Mouse (Mus musculus) small intestine, adult 2 months (tissue): ENCODE data around the gene 4930432K21Rik.

ENCODE experiments used
- CTCF ChIP-seq: fragments of 200-500 bp; IDR thresholded peaks from 2 replicates; pipeline ENCODE4 v1.5.1; 2012; ENCODE audit warnings: low read depth, mild to moderate bottlenecking, control low read depth, inconsistent platforms, low read length, moderate library complexity, mixed read lengths; ENCODE audit not compliant: insufficient replicate concordance, insufficient read length; ENCODE audit errors: extremely low read depth
- POLR2A ChIP-seq: fragments of 200-500 bp; IDR thresholded peaks from 2 replicates; pipeline ENCODE4 v1.6.1; 2012; ENCODE audit warnings: low read depth, mild to moderate bottlenecking, control low read depth, inconsistent platforms, low read length, moderate library complexity

DNA sequence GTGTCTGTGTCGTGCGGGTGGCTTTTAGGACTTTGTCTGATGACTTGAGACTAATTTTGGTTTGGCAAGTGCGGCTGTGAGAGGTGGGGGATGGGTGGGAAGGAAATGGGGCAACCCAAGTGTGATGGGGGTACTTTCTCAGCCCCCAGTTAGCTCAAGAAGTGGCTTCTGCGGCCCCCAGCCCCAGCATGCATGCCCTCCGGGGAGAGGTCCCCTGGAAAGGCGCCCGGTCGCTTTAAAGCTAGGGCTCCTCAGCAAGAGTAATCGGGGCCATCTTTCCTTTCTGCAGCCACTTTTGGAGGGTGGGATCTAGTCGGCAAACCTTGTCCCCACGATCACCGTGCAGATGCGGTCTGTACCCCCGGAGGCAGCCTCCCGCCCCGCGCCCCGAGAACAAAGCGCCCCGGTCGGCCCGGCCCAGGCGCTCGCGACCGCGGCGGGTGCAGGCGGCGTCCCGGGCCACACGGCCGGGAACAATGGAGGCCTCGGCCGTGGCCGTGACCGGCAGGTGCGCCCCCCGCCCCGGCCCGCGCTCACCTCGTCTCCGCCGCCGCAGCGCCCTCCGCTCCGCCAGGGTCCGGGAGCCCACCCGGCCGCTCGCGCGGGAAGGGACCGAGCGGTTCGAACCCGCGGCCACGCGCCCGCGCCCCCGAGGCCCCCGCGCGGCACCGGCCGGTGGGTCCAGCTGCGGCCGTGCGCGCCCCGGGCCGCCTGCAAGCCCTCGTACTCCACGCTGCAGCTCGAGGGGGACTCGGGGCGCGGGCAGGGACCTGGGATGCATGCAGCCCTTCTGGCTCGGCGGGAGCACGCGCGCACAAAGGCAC is 35.6 kb downstream of the 4930432K21Rik start:
- TF ChIP-seq POLR2A (no peak), CTCF (no peak)
